Mouse (Mus musculus): ENCODE data around the gene Dock9. TPM values are rescaled to one million over a fixed set of nuclear protein-coding genes. Genes with fewer than 3 reads are reported as not detected.

Dock9 gene
- 4.4 and 6.5 TPM in 2 replicates for polyA plus RNA-seq (2015; fragmentation: Nextera tagmentation; extraction: Ambion mirVana)

GRCm38 (mm10) chr14:121797457-121798410 is at the start of gene Dock9:
Gene Dock9, minus strand, starts transcription at chr14:121797837.
- Histone ChIP-seq H3K4me1 (replicated peaks) (peaks cover 15% of the 10 kb centered on the region), H3K27ac (peak within 1 kb of the TSS; percentile 84), H3K27me3 (peaks cover 7% of the 10 kb centered on the region), H3K4me3 (peak within 1 kb of the TSS; percentile 57), H3K4me2 (peak within 1 kb of the TSS; percentile 86), H3K36me3 (no peaks in the 10 kb centered on the region), H3K9ac (peak within 1 kb of the TSS; percentile 63), H3K9me3 (replicated peaks) (no peaks in the 10 kb centered on the region)
- under 1% methylated on average over 102 of the region's 106 CpGs for whole genome bisulfite sequencing
- ATAC-seq (replicated peaks; ENCODE audit: insufficient number of reproducible peaks, insufficient read depth, low FRiP score, low read depth) = peak; percentile 88

- no peaks in the 10 kb centered on the region for H3K4me1 ChIP-seq (replicated peaks)
- H3K36me3 ChIP-seq = no peaks in the 10 kb centered on the region
- no peak overlapping the region for H3K4me2 ChIP-seq
- no peaks in the 10 kb centered on the region for H3K9me3 ChIP-seq (replicated peaks)
- no peak overlapping the region for H3K9ac ChIP-seq
- H3K27me3 ChIP-seq = no peaks in the 10 kb centered on the region
- H3K27ac ChIP-seq = no peak overlapping the region
- no peak overlapping the region for H3K4me3 ChIP-seq
- ATAC-seq (replicated peaks; ENCODE audit: insufficient number of reproducible peaks, insufficient read depth, low FRiP score, low read depth) = no peak
- 69% methylated on average over 8 of the region's 8 CpGs for WGBS
These were observed 46.8 kb upstream of the Dock9 start for GRCm38 (mm10) chr14:121844486-121844885.

- no peak overlapping the region for H3K4me3 ChIP-seq
- no peak overlapping the region for H3K4me2 ChIP-seq
- no peaks in the 10 kb centered on the region for H3K36me3 ChIP-seq
- WGBS = 85% methylated on average over 8 of the region's 8 CpGs
- H3K9ac ChIP-seq = no peak overlapping the region
- H3K27me3 ChIP-seq = no peaks in the 10 kb centered on the region
- H3K27ac ChIP-seq = no peak overlapping the region
- no peaks in the 10 kb centered on the region for H3K4me1 ChIP-seq (replicated peaks)
- ATAC-seq (replicated peaks; ENCODE audit: insufficient number of reproducible peaks, insufficient read depth, low FRiP score, low read depth) = no peak
- no peaks in the 10 kb centered on the region for H3K9me3 ChIP-seq (replicated peaks)
These were observed 42.6 kb upstream of the Dock9 start for GRCm38 (mm10) chr14:121840217-121840616.

- Histone ChIP-seq H3K36me3 (no peaks in the 10 kb centered on the region), H3K4me1 (replicated peaks) (no peaks in the 10 kb centered on the region), H3K4me2 (no peak overlapping the region), H3K27ac (no peak overlapping the region), H3K9ac (no peak overlapping the region), H3K9me3 (replicated peaks) (no peaks in the 10 kb centered on the region), H3K4me3 (no peak overlapping the region), H3K27me3 (no peaks in the 10 kb centered on the region)
- no peak for ATAC-seq (replicated peaks; ENCODE audit: insufficient number of reproducible peaks, insufficient read depth, low FRiP score, low read depth)
- WGBS = 88% methylated on average over 4 of the region's 4 CpGs
These were observed 40.5 kb upstream of the Dock9 start for GRCm38 (mm10) chr14:121838161-121838560.

- Histone ChIP-seq H3K9ac (no peak overlapping the region), H3K4me2 (no peak overlapping the region), H3K27ac (no peak overlapping the region), H3K27me3 (no peaks in the 10 kb centered on the region), H3K4me3 (no peak overlapping the region), H3K4me1 (replicated peaks) (no peaks in the 10 kb centered on the region), H3K36me3 (no peaks in the 10 kb centered on the region), H3K9me3 (replicated peaks) (no peaks in the 10 kb centered on the region)
- no peak for ATAC-seq (replicated peaks; ENCODE audit: insufficient number of reproducible peaks, insufficient read depth, low FRiP score, low read depth)
- 71% methylated on average over 2 of the region's 2 CpGs for WGBS
These were observed 35.4 kb upstream of the Dock9 start for GRCm38 (mm10) chr14:121833001-121833520.

- peaks cover 5% of the 10 kb centered on the region; the same call in 1 of the 2 replicates for H3K4me1 ChIP-seq (replicated peaks)
- ATAC-seq (replicated peaks; ENCODE audit: insufficient number of reproducible peaks, insufficient read depth, low FRiP score, low read depth) = no peak
- no peak overlapping the region for H3K9ac ChIP-seq
- 68% methylated on average over 4 of the region's 4 CpGs for WGBS
- no peak overlapping the region for H3K4me2 ChIP-seq
- H3K9me3 ChIP-seq (replicated peaks) = no peaks in the 10 kb centered on the region
- H3K27ac ChIP-seq = no peak overlapping the region
- no peaks in the 10 kb centered on the region for H3K27me3 ChIP-seq
- H3K36me3 ChIP-seq = no peaks in the 10 kb centered on the region
- no peak overlapping the region for H3K4me3 ChIP-seq
These were observed 32.3 kb upstream of the Dock9 start for GRCm38 (mm10) chr14:121829816-121830442.

- no peaks in the 10 kb centered on the region for H3K36me3 ChIP-seq
- no peak overlapping the region for H3K4me3 ChIP-seq
- H3K4me2 ChIP-seq = no peak overlapping the region
- H3K9ac ChIP-seq = no peak overlapping the region
- WGBS = 81% methylated on average over 7 of the region's 7 CpGs
- no peak for ATAC-seq (replicated peaks; ENCODE audit: insufficient number of reproducible peaks, insufficient read depth, low FRiP score, low read depth)
- peaks cover 12% of the 10 kb centered on the region for H3K4me1 ChIP-seq (replicated peaks)
- no peak overlapping the region for H3K27ac ChIP-seq
- H3K9me3 ChIP-seq (replicated peaks) = no peaks in the 10 kb centered on the region
- H3K27me3 ChIP-seq = no peaks in the 10 kb centered on the region
These were observed 29.5 kb upstream of the Dock9 start for GRCm38 (mm10) chr14:121827091-121827490.

GRCm38 (mm10) chr14:121825521-121826445 is 28.1 kb upstream of the Dock9 start:
- no peak overlapping the region for H3K9ac ChIP-seq
- H3K36me3 ChIP-seq = no peaks in the 10 kb centered on the region
- ATAC-seq (replicated peaks; ENCODE audit: insufficient number of reproducible peaks, insufficient read depth, low FRiP score, low read depth) = no peak
- no peak overlapping the region for H3K4me2 ChIP-seq
- H3K4me3 ChIP-seq = no peak overlapping the region
- no peaks in the 10 kb centered on the region for H3K27me3 ChIP-seq
- peaks cover 12% of the 10 kb centered on the region for H3K4me1 ChIP-seq (replicated peaks)
- WGBS = 49% methylated on average over 10 of the region's 10 CpGs
- H3K9me3 ChIP-seq (replicated peaks) = no peaks in the 10 kb centered on the region
- H3K27ac ChIP-seq = peak overlapping the region; percentile 42

GRCm38 (mm10) chr14:121824322-121825103 is 26.9 kb upstream of the Dock9 start:
- no peak overlapping the region for H3K9ac ChIP-seq
- H3K4me3 ChIP-seq = no peak overlapping the region
- H3K27me3 ChIP-seq = no peaks in the 10 kb centered on the region
- H3K9me3 ChIP-seq (replicated peaks) = no peaks in the 10 kb centered on the region
- 65% methylated on average over 11 of the region's 11 CpGs for WGBS
- ATAC-seq (replicated peaks; ENCODE audit: insufficient number of reproducible peaks, insufficient read depth, low FRiP score, low read depth) = peak; percentile 61
- no peaks in the 10 kb centered on the region for H3K36me3 ChIP-seq
- no peak overlapping the region for H3K4me2 ChIP-seq
- 0 out of 2 replicates have a peak overlapping the region, but pooled peaks have one; percentile 7 for H3K27ac ChIP-seq
- peaks cover 12% of the 10 kb centered on the region for H3K4me1 ChIP-seq (replicated peaks)

GRCm38 (mm10) chr14:121822997-121823396 is 25.4 kb upstream of the Dock9 start:
- 64% methylated on average over 3 of the region's 3 CpGs for WGBS

More at GRCm38 (mm10) chr14:121822997-121823396, 25.4 kb upstream of the Dock9 start:
- Histone ChIP-seq H3K9me3 (replicated peaks) (no peaks in the 10 kb centered on the region), H3K4me1 (replicated peaks) (peaks cover 12% of the 10 kb centered on the region), H3K4me3 (no peak overlapping the region), H3K36me3 (no peaks in the 10 kb centered on the region), H3K4me2 (no peak overlapping the region), H3K27me3 (no peaks in the 10 kb centered on the region), H3K27ac (no peak overlapping the region), H3K9ac (no peak overlapping the region)
- ATAC-seq (replicated peaks; ENCODE audit: insufficient number of reproducible peaks, insufficient read depth, low FRiP score, low read depth) = no peak

Measured in heart, embryonic 15.5 days (tissue).